In genomic region chr10:128499116-128499671, GRCm38 (mm10) we compare ENCODE assay signal across 8 mouse cellular contexts. TPM values are rescaled to one million over a fixed set of nuclear protein-coding genes. Genes with fewer than 3 reads are reported as not detected.
DNase-seq lines count a peak whose midpoint lies in the region; ATAC-seq and TF ChIP-seq lines count a peak whose summit lies in the region.

No protein-coding gene starts in this region.

- peak overlapping the region; percentile 40 for H3K9ac ChIP-seq in intestine, postnatal 0 days (ENCODE audit: low read depth, low read length)
- peak overlapping the region; percentile 50 for H3K9ac ChIP-seq in limb, embryonic 15.5 days
- H3K9ac ChIP-seq in midbrain, embryonic 13.5 days (replicated peaks), result peak overlapping the region; percentile 67

- H3K27me3 ChIP-seq in embryonic facial prominence, embryonic 10.5 days (replicated peaks; ENCODE audit: low read depth, poor library complexity, severe bottlenecking), result peaks cover 14% of the 10 kb centered on the region
- H3K27me3 ChIP-seq in intestine, postnatal 0 days (replicated peaks; ENCODE audit: control insufficient read depth, insufficient read depth, low read length), result no peaks in the 10 kb centered on the region
- H3K27me3 ChIP-seq in limb, embryonic 15.5 days, result no peaks in the 10 kb centered on the region
- peaks cover 10% of the 10 kb centered on the region; the same call in 1 of the 2 replicates for H3K27me3 ChIP-seq in midbrain, embryonic 13.5 days

- H3K27ac ChIP-seq in embryonic facial prominence, embryonic 10.5 days (replicated peaks), result peak overlapping the region; percentile 81
- peak overlapping the region; percentile 86 for H3K27ac ChIP-seq in intestine, postnatal 0 days (ENCODE audit: low read depth, low read length)
- peak overlapping the region; percentile 92 for H3K27ac ChIP-seq in limb, embryonic 15.5 days
- H3K27ac ChIP-seq in midbrain, embryonic 13.5 days, result peak overlapping the region; percentile 73

- H3K4me2 ChIP-seq in intestine, postnatal 0 days (replicated peaks; ENCODE audit: low read depth), result peak overlapping the region; percentile 77
- H3K4me2 ChIP-seq in limb, embryonic 15.5 days, result peak overlapping the region; percentile 69
- H3K4me2 ChIP-seq in midbrain, embryonic 13.5 days (replicated peaks), result peak overlapping the region; percentile 74

- H3K9me3 ChIP-seq in embryonic facial prominence, embryonic 10.5 days, result no peaks in the 10 kb centered on the region
- no peaks in the 10 kb centered on the region for H3K9me3 ChIP-seq in intestine, postnatal 0 days (ENCODE audit: control insufficient read depth)
- H3K9me3 ChIP-seq in limb, embryonic 15.5 days, result no peaks in the 10 kb centered on the region
- no peaks in the 10 kb centered on the region for H3K9me3 ChIP-seq in midbrain, embryonic 13.5 days

- DNase-seq in 416B (ENCODE audit: low read depth), result peak; percentile 84
- DNase-seq in adrenal gland, adult 18-20 months (ENCODE audit: low spot score in 2 of 2), result peak; percentile 54 to 58
- peak; percentile 64 for DNase-seq in embryonic facial prominence, embryonic 10.5 days (ENCODE audit: low spot score)
- DNase-seq in heart, adult 11 months, result peak; percentile 98
- DNase-seq in spleen, postnatal 4 days (ENCODE audit: low spot score in 2 of 2), result peak; percentile 49 to 78

- peak overlapping the region; percentile 69 for H3K4me3 ChIP-seq in embryonic facial prominence, embryonic 10.5 days
- peak overlapping the region; percentile 53 for H3K4me3 ChIP-seq in intestine, postnatal 0 days (ENCODE audit: low read depth, low read length)
- peak overlapping the region; percentile 58 for H3K4me3 ChIP-seq in limb, embryonic 15.5 days
- peak overlapping the region; percentile 71 for H3K4me3 ChIP-seq in midbrain, embryonic 13.5 days (replicated peaks)

- 3% methylated on average over 21 of the region's 21 CpGs for WGBS in embryonic facial prominence, embryonic 10.5 days
- WGBS in intestine, postnatal 0 days, result under 1% methylated on average over 21 of the region's 21 CpGs
- 2% methylated on average over 21 of the region's 21 CpGs for WGBS in limb, embryonic 15.5 days
- 1% methylated on average over 21 of the region's 21 CpGs for WGBS in midbrain, embryonic 13.5 days

- H3K4me1 ChIP-seq in embryonic facial prominence, embryonic 10.5 days, result peaks cover 46% of the 10 kb centered on the region
- no peaks in the 10 kb centered on the region for H3K4me1 ChIP-seq in intestine, postnatal 0 days (replicated peaks; ENCODE audit: control insufficient read depth, insufficient read depth, low read length)
- H3K4me1 ChIP-seq in limb, embryonic 15.5 days, result peaks cover 23% of the 10 kb centered on the region
- peaks cover 35% of the 10 kb centered on the region for H3K4me1 ChIP-seq in midbrain, embryonic 13.5 days (replicated peaks)

- H3K36me3 ChIP-seq in embryonic facial prominence, embryonic 10.5 days (replicated peaks), result no peaks in the 10 kb centered on the region
- H3K36me3 ChIP-seq in intestine, postnatal 0 days (ENCODE audit: control insufficient read depth, insufficient read depth), result no peaks in the 10 kb centered on the region
- no peaks in the 10 kb centered on the region for H3K36me3 ChIP-seq in limb, embryonic 15.5 days
- no peaks in the 10 kb centered on the region for H3K36me3 ChIP-seq in midbrain, embryonic 13.5 days

- ATAC-seq in intestine, postnatal 0 days, result peak; percentile 21
- 0 out of 2 replicates have a peak, but pooled peaks have one; percentile 9 for ATAC-seq in limb, embryonic 15.5 days (ENCODE audit: insufficient number of reproducible peaks, low FRiP score, low TSS enrichment, low read depth)
- ATAC-seq in midbrain, embryonic 13.5 days, result peak; percentile 41

- no peak for TF ChIP-seq CTCF in intestine, postnatal 0 days (IDR thresholded peaks at IDR 0.05; ENCODE audit: low read depth)

RNA-seq across cellular contexts. Expression of gene Myl6b, which starts 0.7 kb away (rescaled TPM):
- 10 to 100 TPM in 1 of 2 experiments, 1 to 10 TPM in 1; 5.3 to 11.6 TPM for total RNA-seq in adrenal gland, adult 18-20 months (2021)
- 2.3 and 3.1 TPM in 2 replicates for polyA plus RNA-seq in embryonic facial prominence, embryonic 10.5 days (2016; fragmentation: Nextera tagmentation; extraction: Ambion mirVana)
- polyA plus RNA-seq in intestine, postnatal 0 days (2015; fragmentation: Nextera tagmentation; extraction: Ambion mirVana), result 1.3 and 1.8 TPM in 2 replicates
- 4.7 and 7.4 TPM in 2 replicates for polyA plus RNA-seq in limb, embryonic 15.5 days (2015; fragmentation: Nextera tagmentation; extraction: Ambion mirVana)
- polyA plus RNA-seq in midbrain, embryonic 13.5 days (2015; fragmentation: Nextera tagmentation; extraction: Ambion mirVana), result 3.4 and 4.3 TPM in 2 replicates

RNA-seq across cellular contexts. Expression of gene Myl6, which starts 5.2 kb away (rescaled TPM):
- total RNA-seq in adrenal gland, adult 18-20 months (2021), result 100 to 1,000 TPM; 816 to 933 TPM
- polyA plus RNA-seq in embryonic facial prominence, embryonic 10.5 days (2016; fragmentation: Nextera tagmentation; extraction: Ambion mirVana), result 733 and 768 TPM in 2 replicates
- polyA plus RNA-seq in intestine, postnatal 0 days (2015; fragmentation: Nextera tagmentation; extraction: Ambion mirVana), result 2,493 and 2,543 TPM in 2 replicates
- 1,269 and 1,341 TPM in 2 replicates for polyA plus RNA-seq in limb, embryonic 15.5 days (2015; fragmentation: Nextera tagmentation; extraction: Ambion mirVana)
- polyA plus RNA-seq in midbrain, embryonic 13.5 days (2015; fragmentation: Nextera tagmentation; extraction: Ambion mirVana), result 836 and 885 TPM in 2 replicates

RNA-seq across cellular contexts. Expression of gene Esyt1, which starts 26.5 kb away (rescaled TPM):
- total RNA-seq in adrenal gland, adult 18-20 months (2021), result 10 to 100 TPM; 23.6 to 39.0 TPM
- 11.9 and 13.6 TPM in 2 replicates for polyA plus RNA-seq in embryonic facial prominence, embryonic 10.5 days (2016; fragmentation: Nextera tagmentation; extraction: Ambion mirVana)
- polyA plus RNA-seq in intestine, postnatal 0 days (2015; fragmentation: Nextera tagmentation; extraction: Ambion mirVana), result 11.7 and 12.5 TPM in 2 replicates
- 42.8 and 44.9 TPM in 2 replicates for polyA plus RNA-seq in limb, embryonic 15.5 days (2015; fragmentation: Nextera tagmentation; extraction: Ambion mirVana)
- polyA plus RNA-seq in midbrain, embryonic 13.5 days (2015; fragmentation: Nextera tagmentation; extraction: Ambion mirVana), result 11.6 and 13.7 TPM in 2 replicates

RNA-seq across cellular contexts. Expression of gene Smarcc2, which starts 40.1 kb away (rescaled TPM):
- 100 to 1,000 TPM; 113 to 116 TPM for total RNA-seq in adrenal gland, adult 18-20 months (2021)
- 77.3 and 85.9 TPM in 2 replicates for polyA plus RNA-seq in embryonic facial prominence, embryonic 10.5 days (2016; fragmentation: Nextera tagmentation; extraction: Ambion mirVana)
- 31.1 and 31.6 TPM in 2 replicates for polyA plus RNA-seq in intestine, postnatal 0 days (2015; fragmentation: Nextera tagmentation; extraction: Ambion mirVana)
- 80.7 and 84.4 TPM in 2 replicates for polyA plus RNA-seq in limb, embryonic 15.5 days (2015; fragmentation: Nextera tagmentation; extraction: Ambion mirVana)
- polyA plus RNA-seq in midbrain, embryonic 13.5 days (2015; fragmentation: Nextera tagmentation; extraction: Ambion mirVana), result 200 and 212 TPM in 2 replicates

RNA-seq across cellular contexts. Expression of gene Zc3h10, which starts 48.4 kb away (rescaled TPM):
- total RNA-seq in adrenal gland, adult 18-20 months (2021), result 10 to 100 TPM; 14.5 TPM
- polyA plus RNA-seq in embryonic facial prominence, embryonic 10.5 days (2016; fragmentation: Nextera tagmentation; extraction: Ambion mirVana), result 15.9 and 17.4 TPM in 2 replicates
- polyA plus RNA-seq in intestine, postnatal 0 days (2015; fragmentation: Nextera tagmentation; extraction: Ambion mirVana), result 10.0 and 10.4 TPM in 2 replicates
- 13.2 and 15.4 TPM in 2 replicates for polyA plus RNA-seq in limb, embryonic 15.5 days (2015; fragmentation: Nextera tagmentation; extraction: Ambion mirVana)
- polyA plus RNA-seq in midbrain, embryonic 13.5 days (2015; fragmentation: Nextera tagmentation; extraction: Ambion mirVana), result 23.3 and 24.2 TPM in 2 replicates

Comparison
In these comparisons a context has a peak if more than half of its experiments do, and no peak if none do; other contexts are left out.
1. Peak in every context shown above with its lines: DNase-seq, ATAC-seq, H3K4me3 ChIP-seq and H3K27ac ChIP-seq.